Mouse (Mus musculus): ENCODE data around the gene Adamtsl3.

DNA sequence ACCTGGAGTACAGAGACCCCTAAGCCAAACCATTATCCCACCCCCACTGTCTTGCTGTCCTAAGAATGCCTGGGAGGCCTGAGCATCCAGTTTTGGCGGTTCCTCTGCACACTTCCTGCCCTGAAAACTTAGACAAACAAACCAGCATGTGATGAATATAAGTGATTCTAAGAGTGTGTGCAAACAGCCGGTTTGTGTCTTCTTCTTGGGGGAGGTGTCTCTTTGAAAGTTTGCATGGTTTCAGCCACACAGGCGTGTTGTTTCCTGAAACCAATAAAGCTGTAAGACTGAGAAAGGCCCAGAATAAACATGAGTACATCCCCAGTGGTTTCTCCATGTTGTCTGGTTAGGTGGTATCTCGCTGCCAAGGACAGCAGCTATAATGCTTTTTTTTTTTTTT lies 30.6 kb downstream of the Adamtsl3 start:
- TF ChIP-seq CTCF (IDR thresholded peaks at IDR 0.05; ENCODE audit: control insufficient read depth, insufficient read depth, insufficient replicate concordance, low read depth, low read length) (no peak), POLR2A (IDR thresholded peaks at IDR 0.05; ENCODE audit: control insufficient read depth, low read depth, low read length) (no peak)

Data from testis, adult 2 months (tissue).